Mouse (Mus musculus): Measurements from ENCODE around the gene Smim7. TPM values are rescaled to one million over a fixed set of nuclear protein-coding genes. Genes with fewer than 3 reads are reported as not detected.

Gene Smim7
- polyA plus RNA-seq, 2 experiments, result 75.6 to 115 TPM

DNA sequence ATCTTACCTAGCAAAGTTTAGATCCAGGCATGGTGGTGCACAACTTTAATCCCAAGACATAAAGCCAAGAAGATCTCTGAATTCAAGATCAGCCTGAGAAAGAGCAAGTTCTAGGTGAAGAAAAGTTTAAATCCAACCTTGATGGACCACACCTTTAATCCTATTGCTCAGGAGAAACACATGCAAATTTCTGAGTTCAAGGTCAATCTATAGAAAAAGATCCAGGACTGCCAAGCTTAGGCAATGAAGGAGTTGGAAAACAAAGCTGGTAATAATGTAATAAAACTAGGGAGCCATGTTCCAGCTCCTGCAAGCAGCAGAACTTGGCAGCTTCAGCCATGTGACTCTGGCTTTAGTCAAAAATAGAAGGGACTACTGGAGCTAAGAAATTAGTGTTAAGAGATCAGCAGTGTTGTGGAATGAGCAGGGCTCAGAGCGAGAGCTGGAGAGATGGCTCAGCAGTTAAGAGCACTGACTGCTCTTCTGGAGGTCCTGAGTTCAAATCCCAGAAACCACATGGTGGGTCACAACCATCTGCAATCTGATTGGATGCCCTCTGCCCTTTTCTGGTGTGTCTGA is 9.7 kb downstream of the Smim7 start:
- Histone ChIP-seq H3K27ac (replicated peaks; ENCODE audit: low read depth, low read length) (no peak overlapping the region), H3K9me3 (ENCODE audit: control insufficient read depth, low read length) (no peaks in the 10 kb centered on the region), H3K36me3 (ENCODE audit: control insufficient read depth, insufficient read depth, low read length) (peaks cover 47% of the 10 kb centered on the region), H3K4me3 (replicated peaks; ENCODE audit: low read length) (no peak overlapping the region), H3K9ac (ENCODE audit: low read depth, low read length, severe bottlenecking) (no peak overlapping the region), H3K27me3 (ENCODE audit: control insufficient read depth, insufficient read depth, low read length) (no peaks in the 10 kb centered on the region), H3K4me2 (replicated peaks; ENCODE audit: low read depth, low read length, severe bottlenecking) (no peak overlapping the region), H3K4me1 (ENCODE audit: control insufficient read depth, insufficient read depth, low read length) (no peaks in the 10 kb centered on the region)
- no peak for TF ChIP-seq POLR2A (IDR thresholded peaks at IDR 0.05; ENCODE audit: borderline replicate concordance, extremely low read depth, insufficient read depth, insufficient read length)
- WGBS, result 85% methylated on average over 1 of the region's 1 CpGs
- ATAC-seq (ENCODE audit: low FRiP score, low read depth) (no peak), DNase-seq (ENCODE audit: low spot score) (no peak)

DNA sequence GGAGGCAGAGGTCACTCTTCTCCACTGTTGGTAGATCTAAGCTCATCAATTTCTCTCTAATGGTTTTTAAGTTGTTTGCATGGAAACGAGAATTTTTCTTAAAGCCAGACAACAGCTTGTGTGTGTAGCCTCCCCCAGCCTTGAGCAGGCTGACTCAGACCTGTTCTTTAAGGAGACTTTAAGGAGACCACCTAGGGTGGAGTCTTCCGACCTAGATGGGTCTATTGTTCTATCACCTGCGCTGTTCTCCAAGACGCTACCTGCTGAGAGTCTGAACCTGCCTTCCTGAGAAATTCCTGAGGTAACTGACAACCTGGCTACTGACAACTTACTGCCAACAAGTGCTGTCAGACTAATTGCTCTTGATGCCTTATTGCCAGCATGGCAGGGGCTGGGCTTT is 15.1 kb downstream of the Smim7 start:
- Histone ChIP-seq H3K4me2 (replicated peaks; ENCODE audit: low read depth, low read length, severe bottlenecking) (no peak overlapping the region), H3K27ac (replicated peaks; ENCODE audit: low read depth, low read length) (no peak overlapping the region), H3K36me3 (ENCODE audit: control insufficient read depth, insufficient read depth, low read length) (peaks cover 31% of the 10 kb centered on the region), H3K4me1 (ENCODE audit: control insufficient read depth, insufficient read depth, low read length) (no peaks in the 10 kb centered on the region), H3K9ac (ENCODE audit: low read depth, low read length, severe bottlenecking) (no peak overlapping the region), H3K27me3 (ENCODE audit: control insufficient read depth, insufficient read depth, low read length) (no peaks in the 10 kb centered on the region), H3K9me3 (ENCODE audit: control insufficient read depth, low read length) (no peaks in the 10 kb centered on the region), H3K4me3 (replicated peaks; ENCODE audit: low read length) (no peak overlapping the region)
- no peak for TF ChIP-seq POLR2A (IDR thresholded peaks at IDR 0.05; ENCODE audit: borderline replicate concordance, extremely low read depth, insufficient read depth, insufficient read length)
- ATAC-seq (ENCODE audit: low FRiP score, low read depth), result no peak
- 46% methylated on average over 4 of the region's 4 CpGs for WGBS
- DNase-seq (ENCODE audit: low spot score), result no peak

DNA sequence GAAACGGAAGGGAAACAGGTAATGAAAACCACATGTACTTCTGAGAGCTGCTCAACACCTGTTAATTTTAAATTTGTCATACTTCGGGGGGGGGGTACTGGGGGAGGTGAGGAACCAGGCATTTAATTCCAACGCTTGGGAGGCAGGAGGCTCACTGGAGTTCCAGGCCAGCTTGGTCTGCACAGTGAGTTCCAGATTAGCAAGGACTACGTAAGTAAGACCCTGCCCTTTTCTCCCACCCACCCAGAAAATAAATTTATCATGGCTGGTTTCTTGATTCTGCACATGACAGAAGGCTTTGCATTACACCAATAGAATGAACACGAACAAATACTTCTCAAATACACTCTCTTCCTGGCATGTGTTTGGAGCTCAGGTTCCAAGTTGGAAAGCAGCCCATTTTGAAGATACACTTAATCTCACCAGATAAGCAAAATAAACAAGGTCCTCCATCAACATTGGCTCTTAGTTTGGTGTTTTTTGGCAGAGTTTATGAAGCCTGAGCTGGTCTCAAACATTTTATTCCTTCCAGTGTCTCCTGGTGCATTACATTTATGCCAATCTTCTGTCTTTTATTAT is 21.5 kb downstream of the Smim7 start:
- peak overlapping the region; percentile 72 for H3K9ac ChIP-seq (ENCODE audit: low read depth, low read length, severe bottlenecking)
- WGBS, result 5% methylated on average over 5 of the region's 5 CpGs
- H3K27me3 ChIP-seq (ENCODE audit: control insufficient read depth, insufficient read depth, low read length), result no peaks in the 10 kb centered on the region
- peaks cover 10% of the 10 kb centered on the region; the same call in 1 of the 2 replicates for H3K36me3 ChIP-seq (ENCODE audit: control insufficient read depth, insufficient read depth, low read length)
- H3K4me3 ChIP-seq (replicated peaks; ENCODE audit: low read length), result peak overlapping the region; percentile 96
- ATAC-seq (ENCODE audit: low FRiP score, low read depth) (no peak), DNase-seq (ENCODE audit: low spot score) (no peak)
- no peaks in the 10 kb centered on the region for H3K9me3 ChIP-seq (ENCODE audit: control insufficient read depth, low read length)
- peak overlapping the region; percentile 91 for H3K4me2 ChIP-seq (replicated peaks; ENCODE audit: low read depth, low read length, severe bottlenecking)
- H3K27ac ChIP-seq (replicated peaks; ENCODE audit: low read depth, low read length), result no peak overlapping the region; the same call in 1 of the 2 replicates
- peaks cover 16% of the 10 kb centered on the region; the same call in 1 of the 2 replicates for H3K4me1 ChIP-seq (ENCODE audit: control insufficient read depth, insufficient read depth, low read length)
- no peak for TF ChIP-seq POLR2A (IDR thresholded peaks at IDR 0.05; ENCODE audit: borderline replicate concordance, extremely low read depth, insufficient read depth, insufficient read length)

DNA sequence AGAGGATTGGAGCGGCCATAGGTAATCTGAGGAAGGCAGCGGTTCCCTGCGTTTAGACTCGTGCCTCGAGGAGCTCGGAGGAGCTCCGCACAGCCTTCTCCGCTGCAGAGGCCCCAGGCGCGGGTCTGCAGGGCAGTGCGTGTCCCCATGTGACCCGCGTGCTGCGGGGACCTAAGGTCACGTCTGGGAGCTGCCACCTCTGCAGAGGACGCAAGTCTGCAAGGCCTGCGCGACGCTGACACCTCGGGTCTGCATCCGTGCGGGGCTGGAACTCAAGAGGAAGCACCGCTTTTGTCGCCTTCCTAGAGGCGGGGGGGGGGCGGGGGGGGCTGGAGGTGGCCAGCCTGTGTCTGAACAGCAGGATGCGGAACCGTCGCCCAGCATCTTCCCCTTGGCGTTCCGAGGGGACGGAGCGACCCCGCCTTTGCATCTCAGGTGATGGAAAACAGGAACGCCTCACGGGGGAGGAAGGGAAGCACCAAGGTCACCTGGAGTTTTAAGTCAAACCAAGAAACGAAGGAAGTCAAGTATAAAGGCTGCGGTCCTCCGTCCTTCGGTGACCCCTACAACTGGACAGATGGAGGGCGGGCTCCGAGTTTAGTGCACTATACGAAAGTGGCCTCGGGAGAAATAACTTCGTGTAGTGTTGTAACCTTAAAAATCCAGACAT is 22.1 kb downstream of the Smim7 start:
- Histone ChIP-seq H3K27ac (replicated peaks; ENCODE audit: low read depth, low read length) (peak overlapping the region; percentile 91), H3K9ac (ENCODE audit: low read depth, low read length, severe bottlenecking) (peak overlapping the region; percentile 72), H3K9me3 (ENCODE audit: control insufficient read depth, low read length) (no peaks in the 10 kb centered on the region), H3K4me3 (replicated peaks; ENCODE audit: low read length) (peak overlapping the region; percentile 96), H3K27me3 (ENCODE audit: control insufficient read depth, insufficient read depth, low read length) (no peaks in the 10 kb centered on the region), H3K4me2 (replicated peaks; ENCODE audit: low read depth, low read length, severe bottlenecking) (peak overlapping the region; percentile 91), H3K36me3 (ENCODE audit: control insufficient read depth, insufficient read depth, low read length) (peaks cover 10% of the 10 kb centered on the region; the same call in 1 of the 2 replicates), H3K4me1 (ENCODE audit: control insufficient read depth, insufficient read depth, low read length) (peaks cover 16% of the 10 kb centered on the region; the same call in 1 of the 2 replicates)
- peak; percentile 48; the same call in 1 of the 2 replicates for TF ChIP-seq POLR2A (IDR thresholded peaks at IDR 0.05; ENCODE audit: borderline replicate concordance, extremely low read depth, insufficient read depth, insufficient read length)
- 3% methylated on average over 44 of the region's 45 CpGs for whole genome bisulfite sequencing
- DNase-seq (ENCODE audit: low spot score) (peak; percentile 22), ATAC-seq (ENCODE audit: low FRiP score, low read depth) (no peak)

DNA sequence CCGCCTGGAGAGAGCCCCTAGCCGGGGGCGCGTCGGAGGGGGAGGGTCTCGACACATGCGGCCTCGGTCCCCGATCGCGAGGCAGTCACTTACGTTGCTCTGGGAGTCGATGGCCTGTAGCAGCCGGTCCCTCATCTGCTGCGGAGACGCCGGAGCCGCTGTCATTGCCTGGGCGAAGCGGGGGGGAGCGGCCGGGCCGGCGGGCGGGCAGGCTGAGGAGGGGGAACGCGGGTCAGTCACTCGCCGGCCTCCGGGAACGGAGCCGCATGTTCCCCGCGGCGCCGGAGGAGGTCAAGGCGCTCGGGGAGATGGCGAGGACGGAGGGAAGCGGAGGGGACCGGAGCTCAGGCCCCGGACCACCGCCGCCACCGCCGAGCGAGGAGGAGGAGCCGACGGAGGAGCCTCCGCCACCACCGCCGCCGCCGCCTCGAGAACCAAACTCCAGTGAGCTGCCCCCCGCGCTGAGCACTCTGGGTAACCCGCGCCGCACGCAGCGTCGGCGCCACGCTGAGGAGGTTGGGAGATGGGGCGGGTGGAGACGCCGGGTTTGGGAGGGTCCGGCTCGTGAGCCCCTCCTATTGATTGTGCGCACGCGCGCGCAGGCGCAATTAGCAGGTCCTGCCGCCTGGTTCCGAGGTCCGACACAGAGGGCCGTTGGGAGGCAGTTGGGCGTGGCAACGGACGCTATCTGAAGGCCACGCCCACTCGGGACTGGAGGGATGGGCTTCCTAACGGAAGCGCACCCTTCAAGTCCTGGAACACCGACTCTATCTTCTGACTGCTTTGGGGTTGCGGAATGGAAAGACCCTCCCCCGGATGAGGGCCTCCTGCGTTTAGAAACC is 22.9 kb downstream of the Smim7 start, which contains the start of gene Med26:
Gene Med26 (minus strand): TSS at position 469 of the 842 bp plus-strand sequence.
- Histone ChIP-seq H3K4me2 (replicated peaks; ENCODE audit: low read depth, low read length, severe bottlenecking) (peak within 1 kb of the TSS; percentile 91), H3K27me3 (ENCODE audit: control insufficient read depth, insufficient read depth, low read length) (no peaks in the 10 kb centered on the region), H3K9me3 (ENCODE audit: control insufficient read depth, low read length) (no peaks in the 10 kb centered on the region), H3K27ac (replicated peaks; ENCODE audit: low read depth, low read length) (peak within 1 kb of the TSS; percentile 91), H3K4me1 (ENCODE audit: control insufficient read depth, insufficient read depth, low read length) (peaks cover 16% of the 10 kb centered on the region; the same call in 1 of the 2 replicates), H3K9ac (ENCODE audit: low read depth, low read length, severe bottlenecking) (peak within 1 kb of the TSS; percentile 98), H3K36me3 (ENCODE audit: control insufficient read depth, insufficient read depth, low read length) (0 out of 2 replicates have a peak, but pooled peaks cover 3% of the 10 kb centered on the region), H3K4me3 (replicated peaks; ENCODE audit: low read length) (peak within 1 kb of the TSS; percentile 96)
- peak; percentile 100 for DNase-seq (ENCODE audit: low spot score)
- WGBS, result 2% methylated on average over 60 of the region's 92 CpGs
- 0 out of 2 replicates have a peak, but pooled peaks have one; percentile 27 for TF ChIP-seq POLR2A (IDR thresholded peaks at IDR 0.05; ENCODE audit: borderline replicate concordance, extremely low read depth, insufficient read depth, insufficient read length)
- ATAC-seq (ENCODE audit: low FRiP score, low read depth), result peak; percentile 97
